ENCODE assay signal across 15 mouse cellular contexts in genomic region chr7:73305286-73305975, GRCm38 (mm10).
DNase-seq lines count a peak whose midpoint lies in the region; ATAC-seq and TF ChIP-seq lines count a peak whose summit lies in the region.
"Had no signal": no experiment of that assay in that cellular context is flagged by ENCODE, and none has a peak within 500 bp of the region (broad histone marks: within the 10 kb centered on the region; RNA-seq: fewer than 3 reads in every experiment).

No protein-coding gene starts in this region.

- intact Hi-C loops in gastrocnemius, adult 2 months (cut with DNase I), result no loop called here
- intact Hi-C loops in gastrocnemius, postnatal 36 days (cut with DNase I), result no loop called here

- no peak for ATAC-seq in hindbrain, embryonic 11.5 days (ENCODE audit: low FRiP score)

- WGBS in hindbrain, embryonic 11.5 days, result 14% methylated on average over 14 of the region's 14 CpGs

- DNase-seq in gastrocnemius, adult 2 months, result no peak
- DNase-seq in gastrocnemius, postnatal 4 days (ENCODE audit: low spot score in 2 of 2), result no peak
- peak; percentile 6 for DNase-seq in adipocyte (ENCODE audit: low spot score)
- peak; percentile 46 for DNase-seq in hindbrain, embryonic 11.5 days (ENCODE audit: low spot score)
- peak; percentile 32 for DNase-seq in neural tube, embryonic 10.5 days (ENCODE audit: extremely low spot score, low spot score)
- DNase-seq in gastrocnemius, postnatal 36 days, result no peak
- no peak for DNase-seq in layer of hippocampus, postnatal 25 days (ENCODE audit: extremely low spot score in 1 of 2, low spot score in 1 of 2)
- DNase-seq in ovary, adult 18-20 months (ENCODE audit: low spot score), result no peak
- DNase-seq: cerebellum, adult 8-10 months; heart, postnatal 4 days; kidney, adult 8-10 months; liver, embryonic 13.5 days; thymus, postnatal 14 days had no signal

- H3K27me3 ChIP-seq in hindbrain, embryonic 11.5 days (ENCODE audit: control insufficient read depth, insufficient read depth, low read length), result no peaks in the 10 kb centered on the region
- H3K27me3 ChIP-seq: liver, embryonic 13.5 days had no signal

- no peaks in the 10 kb centered on the region for H3K9me3 ChIP-seq in hindbrain, embryonic 11.5 days (ENCODE audit: control insufficient read depth, low read length)
- H3K9me3 ChIP-seq: embryonic facial prominence, embryonic 15.5 days; liver, embryonic 13.5 days had no signal

- peak overlapping the region; percentile 47 for H3K9ac ChIP-seq in hindbrain, embryonic 11.5 days (ENCODE audit: low read depth, low read length)
- H3K9ac ChIP-seq: embryonic facial prominence, embryonic 15.5 days; liver, embryonic 13.5 days had no signal

- no peaks in the 10 kb centered on the region for H3K36me3 ChIP-seq in hindbrain, embryonic 11.5 days (ENCODE audit: control insufficient read depth, insufficient read depth, low read length)
- H3K36me3 ChIP-seq: embryonic facial prominence, embryonic 15.5 days; G1E; liver, embryonic 13.5 days had no signal

- no peak overlapping the region for H3K4me2 ChIP-seq in hindbrain, embryonic 11.5 days (replicated peaks; ENCODE audit: low read depth, low read length)
- H3K4me2 ChIP-seq: embryonic facial prominence, embryonic 15.5 days; liver, embryonic 13.5 days had no signal

- peak overlapping the region; percentile 16; the same call in 1 of the 2 replicates for H3K27ac ChIP-seq in gastrocnemius, adult 2 months
- H3K27ac ChIP-seq in hindbrain, embryonic 11.5 days (ENCODE audit: low read depth, low read length), result peak overlapping the region; percentile 62
- H3K27ac ChIP-seq: embryonic facial prominence, embryonic 15.5 days; liver, embryonic 13.5 days had no signal

- H3K4me3 ChIP-seq in gastrocnemius, adult 2 months, result no peak overlapping the region; the same call in 1 of the 2 replicates
- no peak overlapping the region for H3K4me3 ChIP-seq in hindbrain, embryonic 11.5 days (ENCODE audit: low read depth, low read length)
- H3K4me3 ChIP-seq: embryonic facial prominence, embryonic 15.5 days; liver, embryonic 13.5 days had no signal

- peaks cover 16% of the 10 kb centered on the region for H3K4me1 ChIP-seq in hindbrain, embryonic 11.5 days (replicated peaks; ENCODE audit: control insufficient read depth, insufficient read depth, low read length)
- H3K4me1 ChIP-seq: liver, embryonic 13.5 days had no signal

- no peak for TF ChIP-seq CTCF in gastrocnemius, adult 2 months (IDR thresholded peaks at IDR 0.05)

Comparison
In these comparisons a context has a peak if more than half of its experiments do, and no peak if none do; other contexts are left out.
1. DNase-seq: peak in adipocyte (single experiment), hindbrain, embryonic 11.5 days (single experiment) and neural tube, embryonic 10.5 days (single experiment); none in gastrocnemius, adult 2 months (single experiment), gastrocnemius, postnatal 4 days (0 of 2), gastrocnemius, postnatal 36 days (0 of 2), layer of hippocampus, postnatal 25 days (0 of 2) and ovary, adult 18-20 months (single experiment).